Mouse (Mus musculus) limb, embryonic 11.5 days (tissue): ENCODE measurements around the gene Map2k4. TPM values are rescaled to one million over a fixed set of nuclear protein-coding genes. Genes with fewer than 3 reads are reported as not detected.

Experiments used
- ATAC-seq: fragments of 200-750 bp; cut with Nextera tagmentation; 2 replicates; pipeline ENCODE4 v1.8.0; 2017; ENCODE audit warnings: low read depth; ENCODE audit not compliant: insufficient number of reproducible peaks, low FRiP score, low TSS enrichment
- DNase-seq: peaks from one replicate; pipeline ENCODE4 v3.0.0-alpha.2; 2015; ENCODE audit warnings: low spot score
- H3K27ac ChIP-seq: fragments of 300-500 bp; sonication (generic); replicated peaks from 2 replicates; pipeline ENCODE4 v1.5.1; 2014; ENCODE audit warnings: low read depth, mild to moderate bottlenecking, low read length
- H3K27me3 ChIP-seq: fragments of 300-500 bp; sonication (generic); 2 replicates; pipeline ENCODE4 v1.6.1; 2014; ENCODE audit warnings: mild to moderate bottlenecking, low read length, mixed read lengths; ENCODE audit not compliant: control insufficient read depth, insufficient read depth
- H3K36me3 ChIP-seq: fragments of 300-500 bp; sonication (generic); 2 replicates; pipeline ENCODE4 v1.6.1; 2014; ENCODE audit warnings: mild to moderate bottlenecking, low read length, moderate library complexity, mixed read lengths; ENCODE audit not compliant: control insufficient read depth, insufficient read depth
- H3K4me1 ChIP-seq: fragments of 300-500 bp; sonication (generic); 2 replicates; pipeline ENCODE4 v1.6.1; 2014; ENCODE audit warnings: low read length, mixed read lengths; ENCODE audit not compliant: control insufficient read depth, insufficient read depth
- H3K4me2 ChIP-seq: fragments of 300-500 bp; sonication (generic); 2 replicates; pipeline ENCODE4 v1.6.1; 2014; ENCODE audit warnings: low read depth, mild to moderate bottlenecking, moderate library complexity; ENCODE audit not compliant: severe bottlenecking
- H3K4me3 ChIP-seq: fragments of 300-500 bp; sonication (generic); 2 replicates; pipeline ENCODE4 v1.5.1; 2014; ENCODE audit warnings: low read depth, low read length
- H3K9ac ChIP-seq: fragments of 300-500 bp; sonication (generic); 2 replicates; pipeline ENCODE4 v1.6.1; 2014; ENCODE audit warnings: mild to moderate bottlenecking, low read length
- H3K9me3 ChIP-seq: fragments of 300-500 bp; sonication (generic); 2 replicates; pipeline ENCODE4 v1.6.1; 2016; ENCODE audit warnings: low read length; ENCODE audit not compliant: control insufficient read depth
- WGBS: fragments of 180-500 bp; shearing (Covaris S2); extraction: QIAGEN DNeasy Blood & Tissue Kit; methylation state at CpG from one replicate; pipeline ENCODE4 v1.1.7; 2014; 5-methylcytosine and 5-hydroxymethylcytosine counted together
- polyA plus RNA-seq: library from polyadenylated mRNA; unstranded; fragments of >200 nt; fragmentation: Nextera tagmentation; extraction: Ambion mirVana; gene quantifications from 2 replicates; pipeline ENCODE4 v1.2.1, GENCODE M21; 2014

Gene Map2k4
- polyA plus RNA-seq, 1 experiment from 2014 or later: 86.6 TPM

DNA sequence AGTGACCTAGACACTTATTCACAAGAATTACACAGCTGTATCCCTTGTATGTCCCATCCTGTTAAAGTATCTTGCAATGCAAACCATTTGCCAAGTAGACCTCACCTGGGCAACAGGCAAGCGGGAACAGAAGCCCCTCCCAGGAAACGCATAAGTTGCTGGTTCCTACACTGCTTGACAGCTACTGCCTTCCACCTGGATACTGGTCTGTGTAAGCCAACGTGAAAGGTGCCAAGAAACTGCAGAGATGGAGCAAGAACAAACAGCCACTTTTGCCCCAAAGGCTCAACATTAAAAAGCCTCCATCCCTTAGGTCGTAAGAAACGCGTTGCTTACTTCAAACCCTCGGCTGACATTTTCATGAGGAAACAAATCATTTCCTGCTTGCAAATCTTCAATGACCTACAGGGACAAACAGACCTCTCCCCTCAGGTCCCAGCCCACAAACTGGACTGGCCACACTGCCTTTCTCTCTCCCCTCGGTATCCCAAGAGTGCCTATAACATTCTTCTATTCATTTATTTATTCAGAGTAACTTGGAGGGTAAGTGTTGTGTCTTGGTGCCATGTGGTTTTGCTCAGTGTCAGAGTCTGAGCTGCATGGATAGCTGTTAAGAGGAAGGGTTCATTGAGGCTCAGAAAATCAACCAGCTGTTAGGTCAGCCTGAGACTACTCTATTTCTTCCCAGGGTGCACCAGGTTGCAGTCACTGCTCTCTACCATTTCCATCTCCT is 126.1 kb downstream of the Map2k4 start:
- no peak for DNase-seq

DNA sequence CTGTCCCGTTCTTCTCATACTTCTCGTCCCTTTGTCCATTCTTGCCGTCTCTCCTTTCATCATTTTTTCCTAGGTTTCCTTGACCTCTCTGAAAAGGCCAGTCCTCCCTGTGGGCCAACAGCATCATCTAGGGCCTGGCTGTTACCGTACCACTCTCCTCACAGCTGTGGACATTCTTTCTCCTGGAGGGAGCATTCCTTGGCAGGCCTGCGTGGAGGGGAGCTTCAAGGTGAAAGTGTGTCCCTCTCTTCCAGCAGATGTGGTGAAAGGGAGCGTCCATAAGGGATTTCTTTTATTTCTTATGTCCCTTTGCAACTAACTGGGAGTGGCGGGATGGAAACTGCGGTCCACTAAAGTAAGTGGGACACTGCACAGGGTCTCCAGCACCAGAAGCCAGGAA is 134.2 kb downstream of the Map2k4 start:
- H3K9ac ChIP-seq: no peak overlapping the region
- ATAC-seq (no peak), DNase-seq (no peak)
- no peaks in the 10 kb centered on the region for H3K4me1 ChIP-seq
- no peaks in the 10 kb centered on the region for H3K27me3 ChIP-seq
- no peak overlapping the region for H3K4me2 ChIP-seq
- no peaks in the 10 kb centered on the region for H3K36me3 ChIP-seq
- no peaks in the 10 kb centered on the region for H3K9me3 ChIP-seq
- no peak overlapping the region for H3K4me3 ChIP-seq
- 84% methylated on average over 8 of the region's 8 CpGs for WGBS
- no peak overlapping the region for H3K27ac ChIP-seq

More for the DNA sequence above, 126.1 kb downstream of the Map2k4 start:
- H3K9me3 ChIP-seq: no peaks in the 10 kb centered on the region
- no peak overlapping the region for H3K27ac ChIP-seq
- H3K9ac ChIP-seq: no peak overlapping the region
- no peak overlapping the region for H3K4me2 ChIP-seq
- no peaks in the 10 kb centered on the region for H3K36me3 ChIP-seq
- 45% methylated on average over 8 of the region's 8 CpGs for WGBS
- no peak for ATAC-seq
- no peaks in the 10 kb centered on the region for H3K27me3 ChIP-seq
- H3K4me1 ChIP-seq: 0 out of 2 replicates have a peak, but pooled peaks cover 2% of the 10 kb centered on the region
- no peak overlapping the region for H3K4me3 ChIP-seq

DNA sequence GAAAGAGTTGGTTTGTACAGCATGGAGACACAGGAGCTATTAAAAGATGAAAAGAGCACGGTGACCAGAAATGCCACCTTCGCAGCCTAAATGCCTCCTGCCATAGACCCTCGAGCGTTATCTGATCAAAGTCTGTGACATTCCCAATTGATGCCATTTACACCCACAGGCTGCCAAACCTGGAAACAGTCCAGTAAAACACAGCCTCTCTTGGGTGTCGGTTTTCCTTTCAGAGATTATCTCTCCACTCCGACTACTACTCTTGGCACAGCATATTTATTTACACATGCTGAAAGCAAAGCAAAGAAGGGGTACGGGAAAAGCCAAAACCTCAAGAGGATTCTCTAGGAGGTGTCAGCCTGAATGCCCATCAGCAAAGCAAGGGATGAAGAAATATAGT is 136.7 kb downstream of the Map2k4 start:
- DNase-seq: no peak
- no peak overlapping the region for H3K27ac ChIP-seq
- H3K4me1 ChIP-seq: no peaks in the 10 kb centered on the region
- H3K4me2 ChIP-seq: no peak overlapping the region
- H3K9me3 ChIP-seq: no peaks in the 10 kb centered on the region
- H3K27me3 ChIP-seq: no peaks in the 10 kb centered on the region
- H3K9ac ChIP-seq: no peak overlapping the region
- 65% methylated on average over 7 of the region's 7 CpGs for WGBS
- H3K36me3 ChIP-seq: no peaks in the 10 kb centered on the region
- H3K4me3 ChIP-seq: no peak overlapping the region
- no peak for ATAC-seq

- ATAC-seq (no peak), DNase-seq (no peak)
- Histone ChIP-seq H3K4me1 (no peaks in the 10 kb centered on the region), H3K36me3 (no peaks in the 10 kb centered on the region), H3K9ac (no peak overlapping the region), H3K4me3 (no peak overlapping the region), H3K27ac (no peak overlapping the region), H3K4me2 (no peak overlapping the region), H3K27me3 (no peaks in the 10 kb centered on the region), H3K9me3 (no peaks in the 10 kb centered on the region)
- 62% methylated on average over 4 of the region's 4 CpGs for WGBS
Observed at GRCm38 (mm10) chr11:65649956-65650715, 138.0 kb downstream of the Map2k4 start.

GRCm38 (mm10) chr11:65649469-65649868 is 138.6 kb downstream of the Map2k4 start:
- no peak for DNase-seq
- no peak for ATAC-seq
- Histone ChIP-seq H3K27ac (no peak overlapping the region), H3K27me3 (no peaks in the 10 kb centered on the region), H3K9me3 (no peaks in the 10 kb centered on the region), H3K4me2 (no peak overlapping the region), H3K4me1 (no peaks in the 10 kb centered on the region), H3K36me3 (no peaks in the 10 kb centered on the region), H3K9ac (no peak overlapping the region), H3K4me3 (no peak overlapping the region)
- 82% methylated on average over 4 of the region's 4 CpGs for WGBS

DNA sequence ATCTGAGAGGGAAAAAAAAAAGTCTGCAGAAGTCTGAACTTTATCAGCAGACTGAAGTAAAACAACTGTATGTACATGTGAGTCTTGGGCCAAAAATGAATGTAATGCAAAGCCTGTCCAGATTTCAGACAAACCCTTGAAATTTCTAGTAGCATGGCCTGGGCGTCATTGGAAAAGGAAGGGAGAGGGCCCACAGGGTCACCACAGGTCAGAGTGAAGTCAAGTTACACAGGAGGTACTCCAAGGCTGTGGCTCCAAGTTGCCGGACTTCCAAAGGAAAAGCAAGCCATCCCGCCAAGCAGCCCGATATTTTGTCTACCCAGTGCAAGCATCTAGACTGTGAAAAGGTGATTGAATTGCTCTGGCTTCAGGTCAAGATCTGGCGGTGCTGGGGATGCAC is 141.8 kb downstream of the Map2k4 start:
- 74% methylated on average over 5 of the region's 5 CpGs for WGBS
- H3K27me3 ChIP-seq: no peaks in the 10 kb centered on the region
- H3K4me1 ChIP-seq: no peaks in the 10 kb centered on the region
- no peak overlapping the region for H3K4me3 ChIP-seq
- H3K36me3 ChIP-seq: no peaks in the 10 kb centered on the region
- DNase-seq (no peak), ATAC-seq (no peak)
- no peaks in the 10 kb centered on the region for H3K9me3 ChIP-seq
- no peak overlapping the region for H3K27ac ChIP-seq
- H3K4me2 ChIP-seq: no peak overlapping the region
- H3K9ac ChIP-seq: no peak overlapping the region

GRCm38 (mm10) chr11:65644539-65644938 is 143.6 kb downstream of the Map2k4 start:
- 52% methylated on average over 4 of the region's 4 CpGs for WGBS
- H3K27me3 ChIP-seq: no peaks in the 10 kb centered on the region
- H3K36me3 ChIP-seq: no peaks in the 10 kb centered on the region
- ATAC-seq: no peak
- no peak overlapping the region for H3K4me3 ChIP-seq
- no peak overlapping the region for H3K27ac ChIP-seq
- H3K4me1 ChIP-seq: no peaks in the 10 kb centered on the region
- no peak overlapping the region for H3K9ac ChIP-seq
- no peaks in the 10 kb centered on the region for H3K9me3 ChIP-seq
- DNase-seq: no peak
- no peak overlapping the region for H3K4me2 ChIP-seq

DNA sequence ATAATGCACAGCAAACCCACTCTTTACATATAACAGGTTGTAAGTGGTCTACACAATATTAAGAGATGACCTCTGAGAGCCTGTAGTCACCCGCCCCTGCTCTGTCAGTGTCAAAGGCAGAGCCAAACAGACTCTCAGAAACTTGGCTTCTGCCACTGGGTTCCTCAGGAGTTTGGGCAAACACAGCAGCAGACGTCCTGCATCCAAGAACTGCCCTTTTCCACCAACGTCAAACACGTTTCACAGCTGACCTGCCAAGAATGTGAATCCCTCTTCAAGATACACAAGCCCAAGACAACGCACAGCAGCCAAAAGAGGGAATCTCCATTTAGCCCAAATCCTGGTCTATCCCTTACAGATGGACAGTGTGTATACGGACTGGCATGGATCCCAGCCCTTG is 147.8 kb downstream of the Map2k4 start:
- 85% methylated on average over 6 of the region's 6 CpGs for WGBS
- Histone ChIP-seq H3K9ac (no peak overlapping the region), H3K36me3 (no peaks in the 10 kb centered on the region), H3K4me3 (no peak overlapping the region), H3K4me2 (no peak overlapping the region), H3K4me1 (no peaks in the 10 kb centered on the region), H3K27ac (no peak overlapping the region), H3K27me3 (no peaks in the 10 kb centered on the region), H3K9me3 (no peaks in the 10 kb centered on the region)
- DNase-seq: no peak
- ATAC-seq: no peak
